Mouse (Mus musculus) layer of hippocampus, adult 11-12 months (tissue): ENCODE data around the gene Scml4.
A peak's percentile ranks its signal among the peaks of the same experiment; 100 is the strongest.

ENCODE experiments used
- DNase-seq: peaks from one replicate; pipeline ENCODE4 v3.0.0; 2022; ENCODE audit warnings: low spot score

The Scml4 gene

DNA sequence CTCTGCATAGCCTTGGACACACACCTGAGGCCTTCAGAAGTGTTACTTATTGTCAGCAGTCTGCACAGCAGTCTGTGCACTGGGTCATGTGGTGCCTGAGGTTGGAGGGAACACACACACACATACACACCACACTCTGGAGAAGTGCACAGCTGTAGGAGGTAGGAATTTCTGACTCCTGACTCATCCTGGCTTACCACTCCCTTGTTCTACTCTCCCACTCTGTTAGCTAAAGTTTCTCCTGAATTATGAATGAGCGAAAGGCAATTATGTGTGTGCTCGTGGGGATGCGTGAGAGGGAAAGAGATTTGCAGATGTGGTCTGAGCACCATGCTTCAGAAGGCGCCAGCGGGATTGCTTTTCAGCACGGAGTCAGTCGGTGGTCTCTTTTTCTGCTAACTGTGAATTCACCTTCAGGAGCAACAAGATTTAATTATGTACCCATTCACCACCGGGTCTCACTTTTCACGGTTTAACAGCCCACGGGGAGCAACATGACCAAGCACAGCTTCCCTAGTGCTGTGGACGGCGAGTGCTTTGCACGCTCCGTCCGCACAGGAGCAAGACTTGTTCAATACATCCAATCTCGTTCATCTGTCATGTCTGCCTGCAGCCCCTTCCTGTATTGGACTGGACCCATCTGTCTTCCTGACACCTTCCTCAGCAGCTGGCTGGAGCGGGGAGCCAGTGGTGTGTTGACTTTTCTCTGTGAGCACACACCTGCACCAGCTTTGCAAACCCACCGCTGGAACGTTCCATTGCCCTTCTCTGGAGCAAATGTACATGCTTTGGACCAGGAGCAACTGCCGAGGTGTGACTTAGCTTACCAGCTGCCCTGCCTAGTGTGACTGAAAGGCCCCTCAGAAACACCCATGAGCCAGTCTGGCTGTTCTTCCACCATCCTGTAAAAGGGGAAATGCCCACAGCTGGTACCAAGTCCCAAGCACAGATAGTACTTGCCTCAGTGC is 91.2 kb downstream of the Scml4 start:
- DNase-seq = no peak

DNA sequence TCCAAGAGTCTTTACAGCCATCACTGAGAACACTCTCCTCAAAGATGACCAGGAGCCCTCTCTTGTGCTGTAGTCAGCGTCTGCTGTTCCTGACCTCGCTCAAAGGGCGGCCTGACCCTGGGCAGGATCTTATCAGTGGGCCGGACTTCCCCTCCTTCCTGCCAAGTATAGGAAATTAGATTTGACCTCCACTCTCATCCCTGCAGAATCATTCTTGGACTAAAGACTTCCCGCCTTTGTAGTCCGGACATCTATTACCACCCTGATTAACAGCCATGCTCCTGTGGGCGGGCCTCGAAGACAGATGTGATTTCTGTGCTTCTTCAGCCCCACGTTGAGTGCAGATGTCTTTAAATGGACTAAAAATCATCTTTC is 91.9 kb downstream of the Scml4 start:
- no peak for DNase-seq

DNA sequence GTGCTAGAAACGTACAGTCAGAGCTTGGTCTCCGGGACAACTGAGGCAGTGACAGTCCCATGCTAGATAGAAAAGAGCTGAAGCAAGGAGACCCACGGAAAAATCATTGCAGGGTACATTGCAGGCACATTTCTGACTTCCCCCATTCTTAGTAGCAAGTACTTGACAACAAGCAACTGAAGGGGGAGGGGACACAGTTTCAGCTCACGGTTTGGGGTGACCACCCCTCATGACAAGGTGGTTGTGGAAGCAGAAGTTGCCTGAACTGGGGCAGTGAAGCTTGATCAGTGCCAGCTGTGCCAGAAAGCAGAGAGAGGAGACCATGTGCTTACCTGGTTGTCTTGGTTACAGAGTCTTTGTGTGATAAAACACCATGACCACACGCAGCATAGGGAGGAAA is 93.4 kb downstream of the Scml4 start:
- no peak for DNase-seq

DNA sequence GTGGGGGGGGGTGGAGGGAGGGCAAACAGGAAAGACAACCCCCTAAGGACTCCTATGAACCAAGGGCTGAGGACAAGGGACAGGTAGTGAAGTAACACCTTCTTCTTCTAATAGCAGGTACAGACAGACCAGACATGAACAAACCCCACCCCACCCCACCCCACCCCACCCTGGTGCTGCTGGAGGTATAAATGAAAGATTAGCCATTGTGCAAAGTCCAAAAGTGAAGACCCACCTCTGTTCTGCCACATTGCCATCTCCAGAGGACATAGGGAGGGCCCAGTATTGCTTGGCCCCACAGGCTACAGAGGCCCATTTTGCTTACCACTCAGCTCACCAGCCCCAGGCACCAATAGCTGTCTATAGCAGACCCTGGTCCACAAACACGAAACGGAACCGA is 95.0 kb downstream of the Scml4 start:
- no peak for DNase-seq

DNA sequence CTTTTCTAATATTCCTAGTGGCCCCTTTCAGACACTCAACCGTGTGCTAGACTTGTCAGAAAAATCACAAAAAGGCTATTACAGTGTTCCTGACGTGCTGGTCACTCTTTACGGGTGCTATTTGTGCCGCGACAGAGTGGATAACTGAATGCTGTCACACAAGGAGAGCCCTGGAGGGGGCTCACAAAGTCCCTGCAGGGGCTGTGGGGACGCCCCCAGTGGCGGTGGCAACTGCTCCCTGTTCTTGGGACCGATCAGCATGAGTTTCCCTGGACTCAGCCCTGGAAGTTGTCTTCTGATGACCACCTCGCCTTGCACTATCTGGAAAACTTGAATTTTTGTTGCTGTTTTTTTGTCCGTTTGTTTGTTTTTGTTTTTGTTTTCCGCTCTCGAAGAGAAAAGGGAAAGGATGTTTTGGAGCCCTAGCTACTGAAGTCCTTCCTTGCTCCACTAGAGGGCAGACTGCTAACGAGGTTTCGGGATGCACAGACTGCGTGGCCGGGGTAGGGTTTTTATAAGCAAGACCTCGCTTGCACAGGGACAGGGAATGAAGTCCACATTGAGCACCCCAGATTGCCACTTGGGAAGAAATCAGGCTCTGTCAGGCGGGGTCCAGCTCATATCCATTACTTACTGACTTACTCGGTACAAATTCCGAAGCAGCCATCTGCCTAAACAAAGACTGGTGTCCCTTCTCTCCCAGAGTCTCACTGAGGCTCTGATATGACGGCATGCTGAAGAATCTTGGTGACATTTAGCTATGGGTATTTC is 97.9 kb downstream of the Scml4 start:
- peak; percentile 78 for DNase-seq

DNA sequence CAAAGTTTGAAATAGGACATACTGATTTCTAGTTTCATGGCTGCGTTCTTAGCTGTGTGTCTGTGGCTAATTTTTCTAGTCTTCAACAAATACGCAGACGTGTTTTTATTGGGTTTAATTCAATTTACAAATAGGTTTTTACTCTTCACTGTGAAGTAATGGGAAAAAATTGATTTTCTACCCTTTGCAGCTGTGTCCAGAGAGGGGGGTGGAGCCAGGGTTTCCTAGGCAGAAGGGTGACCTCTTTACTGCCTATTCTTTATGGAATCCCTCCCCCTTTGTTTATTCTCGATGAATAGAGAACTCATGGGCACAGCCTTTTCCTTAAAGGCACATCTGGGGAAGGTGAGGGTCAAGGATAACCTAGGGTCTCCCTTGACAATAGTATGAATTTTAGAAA is 98.5 kb downstream of the Scml4 start:
- DNase-seq = no peak

DNA sequence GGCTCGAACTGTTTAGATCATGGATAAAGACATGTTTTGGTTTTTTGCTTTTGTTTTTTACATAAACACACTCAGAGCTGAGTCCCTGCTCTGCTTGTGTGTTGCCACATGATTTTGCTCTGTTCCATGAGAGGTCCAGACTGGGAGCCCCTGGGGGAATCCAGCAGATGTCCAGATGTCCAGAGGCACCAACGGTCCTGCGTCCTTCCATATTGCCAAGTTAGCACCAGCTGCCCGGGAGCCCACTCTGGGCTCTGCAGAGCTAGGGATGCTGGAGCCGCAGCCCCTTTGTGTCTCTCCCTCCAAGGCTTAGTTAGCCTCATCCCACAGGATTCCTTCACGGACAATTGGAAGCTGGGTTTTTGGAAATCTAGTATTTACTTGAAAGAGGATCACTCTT is 101.6 kb downstream of the Scml4 start:
- no peak for DNase-seq

DNA sequence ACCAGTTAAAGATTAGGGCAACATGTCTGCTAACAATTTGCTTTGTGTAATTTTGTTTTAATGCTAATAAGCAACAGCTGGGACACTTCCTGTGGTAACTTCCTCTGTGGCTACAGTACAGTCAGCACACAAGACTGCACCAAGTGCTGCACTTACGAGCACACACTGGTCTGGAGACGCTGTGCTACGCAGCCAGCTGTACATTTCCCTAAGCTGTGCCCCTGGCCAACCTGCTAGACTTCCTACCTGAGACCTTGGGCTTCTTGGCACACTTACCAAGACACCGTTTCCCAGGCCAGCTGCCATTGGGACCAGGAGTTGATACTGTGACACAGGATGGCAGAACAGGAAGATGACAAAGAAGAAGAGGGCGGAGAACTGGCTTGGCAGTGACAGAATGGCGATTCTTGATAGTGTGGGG is 102.0 kb downstream of the Scml4 start:
- no peak for DNase-seq

DNA sequence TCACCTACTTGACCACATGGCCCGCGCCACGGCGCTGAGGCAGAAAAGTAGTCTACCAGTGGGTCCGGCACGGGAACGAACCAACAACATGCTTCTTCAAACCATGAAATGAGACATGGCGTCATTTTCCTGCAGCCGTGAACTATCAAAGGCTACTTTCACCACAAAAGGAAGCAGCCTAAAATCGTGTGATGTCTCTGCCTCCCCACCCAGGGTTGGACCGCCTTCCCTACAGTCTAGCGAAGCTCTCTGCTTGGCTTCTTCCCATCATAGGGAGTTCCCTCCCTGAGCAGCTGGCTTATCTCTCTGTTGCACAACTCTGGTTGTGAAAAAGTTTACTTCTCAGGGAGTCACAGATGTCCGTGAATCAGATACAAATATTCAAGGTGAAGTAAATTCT is 102.5 kb downstream of the Scml4 start:
- DNase-seq = no peak

DNA sequence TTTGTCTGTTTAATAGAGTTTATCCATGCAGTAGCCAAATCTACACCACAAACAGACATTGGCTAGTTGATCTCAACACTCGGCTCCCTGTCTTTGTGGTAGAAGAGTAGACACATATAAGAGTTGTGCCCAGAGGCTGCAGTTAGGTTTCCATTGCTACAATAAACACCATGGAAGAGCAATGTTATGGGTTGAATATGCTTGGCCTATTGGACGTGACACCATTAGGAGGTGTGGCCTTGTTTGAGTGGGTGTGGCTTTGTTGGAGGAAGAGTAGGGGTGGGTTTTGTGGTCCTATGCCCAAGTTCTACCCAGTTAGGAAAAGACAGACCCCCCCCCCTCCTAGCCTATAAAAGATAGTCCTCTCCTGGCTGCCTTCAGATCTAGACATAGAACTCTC is 102.9 kb downstream of the Scml4 start:
- DNase-seq = no peak

DNA sequence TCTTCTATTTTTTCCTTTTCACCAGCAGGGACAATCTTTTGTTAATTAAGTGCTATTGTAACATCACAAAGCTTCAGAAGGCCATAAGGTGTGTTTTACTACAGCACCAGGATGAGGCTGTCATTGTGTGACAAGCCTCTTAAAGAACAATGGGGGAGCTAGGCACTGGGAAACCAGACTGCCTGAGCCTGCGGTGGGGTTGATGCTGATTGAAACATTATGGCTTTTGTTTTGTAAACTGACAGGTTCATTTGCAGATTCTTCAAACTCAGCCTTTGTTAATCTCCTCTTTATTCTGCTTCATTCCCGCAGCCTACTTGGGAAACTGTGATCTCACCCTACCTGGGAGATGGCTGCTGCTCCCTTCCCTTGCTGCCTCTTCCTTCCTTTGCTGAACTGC is 108.2 kb downstream of the Scml4 start:
- DNase-seq = no peak

DNA sequence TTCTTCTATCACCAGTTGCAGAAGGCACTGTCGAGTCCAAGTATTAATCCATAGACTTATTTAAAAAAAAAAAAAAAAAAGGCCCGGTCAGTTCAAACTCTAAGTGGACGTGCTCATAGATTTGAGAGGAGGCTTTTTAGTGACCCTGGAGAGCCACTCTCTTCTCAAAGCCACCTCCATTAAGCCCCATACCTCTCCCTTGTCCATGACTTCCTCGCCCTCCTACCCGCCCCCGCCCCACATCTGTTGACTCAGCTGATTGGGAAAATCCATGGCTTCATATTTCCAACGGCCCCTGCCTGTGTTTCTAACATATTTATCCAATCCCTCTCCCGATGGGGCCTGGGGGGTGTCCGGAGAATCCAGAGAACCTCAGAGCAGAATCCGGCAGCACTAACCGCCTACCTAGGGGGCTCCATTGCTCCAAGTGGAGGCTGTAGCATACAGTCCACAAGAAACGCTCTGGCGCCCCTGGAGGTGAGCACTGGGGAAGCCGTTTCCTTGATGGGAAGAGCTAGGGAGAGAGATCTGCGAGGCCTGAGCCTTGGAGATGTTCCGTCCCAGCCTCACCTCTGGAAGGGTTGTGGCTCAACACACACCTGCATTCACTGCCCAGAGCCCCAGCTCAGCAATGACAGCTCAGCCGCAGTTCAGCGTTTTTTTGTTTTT is 112.5 kb downstream of the Scml4 start:
- peak; percentile 57 for DNase-seq

DNA sequence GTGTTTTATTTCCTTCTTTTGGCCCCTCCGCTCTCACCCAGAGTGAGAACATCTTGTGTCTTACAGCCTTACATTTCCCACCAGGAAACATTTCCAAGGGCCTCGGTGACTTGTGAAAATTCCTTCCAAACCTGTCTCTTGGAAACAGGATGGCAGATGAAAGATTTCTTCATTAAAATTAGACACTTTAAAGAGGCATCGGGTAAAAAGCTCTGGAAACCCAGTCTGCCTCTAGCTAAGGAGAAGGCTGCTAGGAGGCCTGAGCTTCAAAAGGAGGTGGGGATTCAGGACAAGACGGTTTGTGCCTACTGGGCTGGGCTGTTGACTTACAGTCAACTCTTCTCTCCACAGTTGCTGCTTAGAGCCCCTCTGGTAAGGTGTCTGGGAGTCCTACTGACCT is 113.4 kb downstream of the Scml4 start:
- no peak for DNase-seq

DNA sequence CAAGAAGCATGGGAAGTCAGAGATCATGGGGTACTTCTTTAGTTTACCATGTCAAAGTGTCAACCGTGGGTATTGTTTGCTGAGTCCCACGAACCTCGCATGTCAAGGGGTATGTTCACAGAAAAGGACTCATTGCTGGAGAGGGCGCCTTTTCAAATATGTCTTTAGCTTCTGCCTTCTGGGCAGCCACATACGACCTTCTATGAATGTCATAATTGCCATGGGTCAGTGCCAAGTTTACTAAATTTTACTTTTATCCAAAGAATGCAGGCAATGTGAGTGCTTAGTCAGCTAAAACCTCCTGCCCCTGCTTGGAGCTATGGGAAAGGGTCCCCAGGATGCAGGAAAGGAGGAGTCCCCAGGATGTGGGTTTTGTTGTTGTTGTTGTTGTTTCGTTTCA is 116.4 kb downstream of the Scml4 start:
- no peak for DNase-seq

DNA sequence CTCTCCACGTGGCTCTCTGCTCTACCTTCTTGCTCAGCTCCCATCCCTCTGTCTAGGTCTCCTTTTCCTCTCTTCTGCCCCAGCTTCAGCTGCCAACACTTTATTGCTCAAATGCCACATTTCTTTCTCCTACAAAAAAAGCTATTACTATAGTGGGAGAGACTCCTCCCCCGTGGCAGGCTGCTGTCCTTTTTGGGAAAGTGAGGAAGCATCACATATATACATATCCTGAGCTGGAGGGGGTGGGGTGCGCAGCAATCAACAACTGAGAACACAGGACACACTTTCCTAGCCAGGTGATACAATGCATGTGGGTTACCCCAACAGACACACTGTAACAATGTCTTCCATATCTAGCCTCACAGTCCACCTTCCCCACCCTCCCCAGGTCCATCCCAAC is 118.2 kb downstream of the Scml4 start:
- no peak for DNase-seq

DNA sequence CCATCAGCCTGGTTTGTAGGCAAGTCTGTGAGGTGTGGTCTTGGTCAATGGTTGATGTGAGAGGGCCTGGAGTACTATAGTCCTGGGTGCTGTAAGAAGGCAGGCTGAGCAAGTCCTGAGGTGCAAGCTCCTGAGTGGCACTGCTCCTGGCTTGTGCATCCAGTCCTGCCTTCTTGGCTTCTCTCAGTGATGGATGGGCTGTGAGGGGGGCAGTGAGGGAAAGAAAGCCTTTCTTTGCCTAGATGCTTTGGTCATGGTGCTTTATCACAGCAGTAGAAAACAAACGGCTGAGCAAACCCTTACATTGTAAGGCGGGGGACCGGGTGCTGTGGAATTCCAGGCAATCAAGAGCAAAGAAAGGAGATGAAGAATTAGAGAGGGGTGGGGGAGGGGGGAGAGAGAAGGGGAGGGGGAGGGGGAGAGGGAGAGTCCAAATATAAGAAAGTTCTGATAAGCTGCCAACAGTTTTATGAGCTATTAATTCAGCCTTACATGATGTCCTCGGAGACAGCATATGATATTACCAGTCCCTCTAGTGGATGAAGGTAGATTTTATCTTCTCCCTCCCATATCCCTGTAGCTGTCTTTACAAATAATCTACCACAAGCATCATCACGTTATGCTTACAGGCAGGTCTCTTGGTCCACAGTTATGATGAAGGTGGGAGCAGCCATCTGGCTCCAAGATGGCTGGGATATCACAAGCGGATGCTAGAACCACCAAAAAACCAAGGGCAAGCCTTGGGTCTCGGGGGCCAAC is 121.0 kb downstream of the Scml4 start:
- no peak for DNase-seq

DNA sequence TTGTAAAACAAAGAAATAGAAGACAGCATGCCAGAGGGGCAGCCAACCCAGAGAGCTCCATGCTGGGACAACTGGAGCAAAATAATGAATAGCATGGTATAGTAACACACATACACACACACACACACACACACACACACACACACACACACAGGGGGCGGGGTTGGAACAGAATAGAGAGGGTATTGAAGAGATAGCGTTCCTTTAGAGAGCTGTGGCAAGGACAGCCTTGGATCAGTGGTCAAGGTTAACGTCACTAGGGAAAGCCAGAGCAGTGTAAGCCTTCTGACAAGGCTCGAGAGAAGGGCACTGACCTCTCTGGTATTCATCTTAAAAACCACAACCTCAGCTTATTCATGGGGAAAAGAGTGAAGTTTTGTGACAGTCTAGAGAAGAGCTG is 124.7 kb downstream of the Scml4 start:
- no peak for DNase-seq

DNA sequence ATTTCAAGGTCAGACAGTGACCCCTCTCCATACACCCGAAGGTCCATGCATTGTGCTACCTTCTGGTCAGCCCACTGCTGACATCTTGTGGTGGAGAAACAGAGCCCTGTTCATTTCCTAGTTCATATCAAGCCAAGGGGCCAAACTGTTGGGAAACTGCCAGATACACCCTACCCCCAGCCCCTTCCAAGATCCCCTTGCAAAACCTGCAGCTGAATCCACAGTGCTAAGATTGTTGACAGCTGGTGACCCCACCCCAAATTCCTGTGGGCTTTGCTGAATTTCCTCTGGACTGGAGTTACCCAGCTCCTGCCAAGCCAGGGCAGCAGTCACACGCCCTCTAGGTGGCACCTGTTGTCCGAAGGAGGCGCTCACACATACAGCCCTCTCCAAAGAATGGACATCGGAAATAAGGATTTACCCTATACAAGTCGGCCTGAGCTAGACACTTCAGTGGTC is 127.5 kb downstream of the Scml4 start:
- no peak for DNase-seq

DNA sequence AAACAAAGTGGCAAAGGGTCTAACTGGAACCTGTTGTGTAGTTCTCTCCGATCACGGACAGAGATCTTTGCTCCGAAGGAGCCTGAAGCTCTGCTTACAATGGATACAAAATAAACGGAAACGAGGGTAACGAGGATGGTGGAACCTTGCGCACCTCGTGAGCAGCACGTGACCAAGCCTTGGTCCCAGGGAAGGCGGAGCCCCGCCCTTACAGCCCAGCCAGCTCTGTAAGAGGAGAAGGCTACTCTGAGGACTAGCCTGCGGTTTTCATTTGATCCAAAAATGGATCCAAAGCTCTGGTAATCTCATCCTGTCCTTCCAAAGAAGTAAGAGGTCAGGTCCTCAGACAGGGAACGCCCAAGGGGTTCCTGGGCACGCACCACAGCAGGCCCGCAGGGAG is 128.5 kb downstream of the Scml4 start:
- DNase-seq = no peak

DNA sequence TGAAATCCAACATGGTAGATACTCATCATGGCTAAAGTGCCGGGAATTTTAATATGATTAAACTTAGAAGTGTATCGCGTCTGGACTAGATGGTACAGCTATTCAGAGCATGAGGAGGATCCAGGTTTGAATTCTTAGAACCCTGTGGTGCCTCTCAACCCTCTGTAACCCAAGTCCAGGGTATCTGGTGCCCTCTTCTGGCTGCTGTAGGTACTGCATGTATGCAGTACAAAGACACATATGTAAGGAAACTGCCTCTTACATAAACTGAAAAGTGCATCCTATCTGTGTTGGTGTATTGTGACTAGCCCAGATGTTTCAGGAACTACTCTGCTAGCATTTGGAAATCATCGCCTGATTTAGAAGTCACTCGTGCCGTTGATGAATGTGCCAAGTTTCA is 129.7 kb downstream of the Scml4 start:
- peak; percentile 44 for DNase-seq

DNA sequence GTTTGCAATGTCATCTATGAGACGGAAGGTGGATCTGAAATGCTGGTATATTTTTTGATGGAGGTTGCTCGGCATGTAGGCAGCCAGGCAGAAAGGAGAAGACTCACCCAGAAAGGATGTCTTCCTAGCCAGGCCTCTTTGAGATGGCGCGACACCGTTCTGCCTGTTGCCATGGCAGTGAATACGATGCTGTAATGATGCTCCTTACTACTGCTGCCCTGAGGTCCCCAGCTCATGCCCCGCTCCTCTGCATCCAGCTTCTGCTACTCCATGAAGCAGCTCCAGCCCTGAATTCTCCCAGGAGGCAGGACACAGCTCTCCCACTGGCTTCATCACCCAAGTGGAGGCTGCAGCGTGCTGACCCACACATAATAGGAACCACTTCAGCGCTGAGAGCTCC is 130.8 kb downstream of the Scml4 start:
- no peak for DNase-seq

DNA sequence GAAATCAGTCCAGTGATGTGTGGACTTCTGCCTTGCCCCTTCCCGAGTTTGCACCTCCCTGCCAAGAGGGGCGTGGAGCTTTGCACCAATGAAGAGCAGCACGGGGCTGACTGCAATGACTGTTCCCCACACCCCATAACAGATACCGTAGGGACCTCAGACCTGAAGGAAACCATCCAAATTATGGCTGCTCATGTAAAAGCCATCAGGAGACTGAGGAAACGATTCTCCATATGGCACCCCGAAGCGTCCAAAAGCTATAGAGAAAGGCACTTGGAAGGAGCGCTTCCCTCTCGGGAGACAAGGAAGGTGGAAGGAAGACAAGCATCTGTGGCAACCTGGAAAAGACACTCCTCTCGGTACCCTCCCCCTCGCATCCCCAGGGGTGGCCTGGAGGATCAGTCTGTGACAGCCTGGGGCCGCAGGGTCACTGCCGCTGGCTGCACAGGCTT is 134.2 kb downstream of the Scml4 start:
- DNase-seq = no peak
